Comparison of ENCODE assay signal across 18 mouse cellular contexts in the genomic region with DNA sequence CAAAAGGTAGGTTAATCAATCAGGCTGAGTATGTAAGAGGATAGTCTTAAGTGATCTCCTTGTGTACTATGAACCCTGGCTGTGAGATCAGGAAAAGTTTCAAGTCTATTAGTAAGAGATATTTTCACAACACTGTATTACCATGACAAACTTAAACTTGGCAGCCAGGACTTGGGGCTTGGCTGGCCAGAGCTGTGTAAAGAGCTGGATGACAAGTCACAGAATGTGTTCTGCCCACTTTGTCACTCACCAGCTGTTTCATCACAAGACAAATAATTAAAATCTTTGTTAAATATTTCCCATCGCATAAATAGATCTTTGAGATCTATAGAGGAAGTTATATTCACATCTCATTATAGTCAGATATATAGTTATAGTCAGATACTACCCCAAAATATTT.
DNase-seq lines count a peak whose midpoint lies in the region; ATAC-seq lines count a peak whose summit lies in the region.
"Had no signal": no experiment of that assay in that cellular context is flagged by ENCODE, and none has a peak within 500 bp of the region (broad histone marks: within the 10 kb centered on the region; RNA-seq: fewer than 3 reads in every experiment).

No protein-coding gene starts in this region.

- no peak overlapping the region for H3K4me3 ChIP-seq in heart, embryonic 12.5 days
- H3K4me3 ChIP-seq: forebrain, embryonic 15.5 days; heart, embryonic 15.5 days; hindbrain, embryonic 13.5 days; limb, embryonic 15.5 days had no signal

- no peak overlapping the region for H3K9ac ChIP-seq in heart, embryonic 12.5 days
- H3K9ac ChIP-seq: forebrain, embryonic 15.5 days; heart, embryonic 15.5 days; hindbrain, embryonic 13.5 days; limb, embryonic 15.5 days; liver, postnatal 0 days had no signal

- no peak overlapping the region for H3K4me2 ChIP-seq in heart, embryonic 12.5 days
- H3K4me2 ChIP-seq: forebrain, embryonic 15.5 days; heart, embryonic 15.5 days; hindbrain, embryonic 13.5 days; limb, embryonic 15.5 days had no signal

- no peaks in the 10 kb centered on the region for H3K9me3 ChIP-seq in heart, embryonic 12.5 days (replicated peaks)
- H3K9me3 ChIP-seq: forebrain, embryonic 15.5 days; heart, embryonic 15.5 days; hindbrain, embryonic 13.5 days; limb, embryonic 15.5 days had no signal

- H3K27me3 ChIP-seq in heart, embryonic 12.5 days (replicated peaks) = no peaks in the 10 kb centered on the region
- H3K27me3 ChIP-seq: CH12.LX; forebrain, embryonic 15.5 days; heart, embryonic 15.5 days; hindbrain, embryonic 13.5 days; limb, embryonic 15.5 days had no signal

- 84% methylated on average over 1 of the region's 1 CpGs for WGBS in heart, embryonic 12.5 days

- H3K4me1 ChIP-seq in heart, embryonic 12.5 days (replicated peaks) = no peaks in the 10 kb centered on the region
- H3K4me1 ChIP-seq: forebrain, embryonic 15.5 days; heart, embryonic 15.5 days; hindbrain, embryonic 13.5 days; limb, embryonic 15.5 days had no signal

- DNase-seq in adrenal gland, postnatal 36 days = peak; percentile 3 to 5
- no peak for DNase-seq in adrenal gland, postnatal 4 days (ENCODE audit: low spot score in 2 of 2)
- peak; percentile 55 for DNase-seq in heart, adult 8-10 months (ENCODE audit: low spot score)
- DNase-seq in heart, postnatal 25 days (ENCODE audit: low spot score) = peak; percentile 17
- peak; percentile 53 for DNase-seq in lung, postnatal 25 days (ENCODE audit: low spot score)
- no peak for DNase-seq in cerebellum, postnatal 4 days (ENCODE audit: low spot score in 2 of 2)
- DNase-seq in urinary bladder, postnatal 36 days (ENCODE audit: low spot score in 2 of 2) = no peak
- DNase-seq: cerebellum, postnatal 10 days; kidney, postnatal 36 days; liver, postnatal 0 days; thymus, postnatal 14 days had no signal

- ATAC-seq in heart, embryonic 12.5 days (ENCODE audit: insufficient number of reproducible peaks, low FRiP score) = no peak
- ATAC-seq: forebrain, embryonic 15.5 days; liver, postnatal 0 days had no signal

- H3K36me3 ChIP-seq in heart, embryonic 12.5 days = no peaks in the 10 kb centered on the region
- H3K36me3 ChIP-seq: forebrain, embryonic 15.5 days; heart, embryonic 15.5 days; hindbrain, embryonic 13.5 days; limb, embryonic 15.5 days had no signal

- H3K27ac ChIP-seq in heart, embryonic 12.5 days (ENCODE audit: poor library complexity, severe bottlenecking) = no peak overlapping the region
- H3K27ac ChIP-seq: forebrain, embryonic 15.5 days; heart, embryonic 15.5 days; hindbrain, embryonic 13.5 days; limb, embryonic 15.5 days; stomach, postnatal 0 days had no signal

- intact Hi-C loops in heart, postnatal 25 days (cut with DNase I) = no loop called here

Comparison
In these comparisons a context has a peak if more than half of its experiments do, and no peak if none do; other contexts are left out.
1. DNase-seq: peak in adrenal gland, postnatal 36 days (2 of 2), heart, adult 8-10 months (single experiment), heart, postnatal 25 days (single experiment) and lung, postnatal 25 days (single experiment); none in adrenal gland, postnatal 4 days (0 of 2), cerebellum, postnatal 4 days (0 of 2) and urinary bladder, postnatal 36 days (0 of 2).